In genomic region chr5:112276267-112276873, GRCm38 (mm10) we compare ENCODE assay signal across 7 mouse cellular contexts. TPM values are rescaled to one million over a fixed set of nuclear protein-coding genes. Genes with fewer than 3 reads are reported as not detected.
DNase-seq lines count a peak whose midpoint lies in the region; ATAC-seq and TF ChIP-seq lines count a peak whose summit lies in the region.

Gene Tpst2 (plus strand): TSS chr5:112276691.

- H3K4me2 ChIP-seq in intestine, postnatal 0 days (replicated peaks; ENCODE audit: low read depth), result peak within 1 kb of the TSS; percentile 92
- H3K4me2 ChIP-seq in midbrain, embryonic 12.5 days (replicated peaks), result peak within 1 kb of the TSS; percentile 92

- TF ChIP-seq POLR2A in small intestine, adult 2 months (IDR thresholded peaks at IDR 0.05; ENCODE audit: low read depth, low read length), result peak; percentile 87

- H3K27ac ChIP-seq in embryonic facial prominence, embryonic 10.5 days (replicated peaks), result peak within 1 kb of the TSS; percentile 88
- peak within 1 kb of the TSS; percentile 80 for H3K27ac ChIP-seq in intestine, postnatal 0 days (ENCODE audit: low read depth, low read length)
- H3K27ac ChIP-seq in midbrain, embryonic 12.5 days (replicated peaks), result peak within 1 kb of the TSS; percentile 72
- peak within 1 kb of the TSS; percentile 59 for H3K27ac ChIP-seq in small intestine, adult 2 months (ENCODE audit: insufficient read depth, low read depth, low read length)

- ATAC-seq in intestine, postnatal 0 days, result peak; percentile 96
- peak; percentile 94 for ATAC-seq in midbrain, embryonic 12.5 days (ENCODE audit: low FRiP score, low read depth)

- DNase-seq in adrenal gland, postnatal 10 days, result peak; percentile 100
- peak; percentile 100 for DNase-seq in embryonic facial prominence, embryonic 10.5 days (ENCODE audit: low spot score)
- DNase-seq in gonadal fat pad, adult 2 months (ENCODE audit: low read depth), result peak; percentile 55
- DNase-seq in left cerebral cortex, postnatal 4 days, result peak; percentile 100

- intact Hi-C loops in left cerebral cortex, postnatal 4 days (cut with DNase I), result no loop called here

- no peaks in the 10 kb centered on the region for H3K36me3 ChIP-seq in embryonic facial prominence, embryonic 10.5 days (replicated peaks)
- H3K36me3 ChIP-seq in intestine, postnatal 0 days (ENCODE audit: control insufficient read depth, insufficient read depth), result no peaks in the 10 kb centered on the region
- no peaks in the 10 kb centered on the region for H3K36me3 ChIP-seq in midbrain, embryonic 12.5 days
- H3K36me3 ChIP-seq in small intestine, adult 2 months (ENCODE audit: control insufficient read depth, insufficient read depth, low read length), result no peaks in the 10 kb centered on the region

- peak within 1 kb of the TSS; percentile 71 for H3K4me3 ChIP-seq in embryonic facial prominence, embryonic 10.5 days
- peak within 1 kb of the TSS; percentile 69 for H3K4me3 ChIP-seq in intestine, postnatal 0 days (ENCODE audit: low read depth, low read length)
- H3K4me3 ChIP-seq in midbrain, embryonic 12.5 days, result peak within 1 kb of the TSS; percentile 80
- H3K4me3 ChIP-seq in small intestine, adult 2 months (ENCODE audit: low read depth, low read length), result peak within 1 kb of the TSS; percentile 91

- under 1% methylated on average over 62 of the region's 62 CpGs for WGBS in embryonic facial prominence, embryonic 10.5 days
- under 1% methylated on average over 59 of the region's 62 CpGs for WGBS in intestine, postnatal 0 days
- under 1% methylated on average over 61 of the region's 62 CpGs for WGBS in midbrain, embryonic 12.5 days
- under 1% methylated on average over 62 of the region's 62 CpGs for WGBS in small intestine, adult 2 months

- peaks cover 68% of the 10 kb centered on the region for H3K4me1 ChIP-seq in embryonic facial prominence, embryonic 10.5 days
- peaks cover 6% of the 10 kb centered on the region; the same call in 1 of the 2 replicates for H3K4me1 ChIP-seq in intestine, postnatal 0 days (replicated peaks; ENCODE audit: control insufficient read depth, insufficient read depth, low read length)
- H3K4me1 ChIP-seq in midbrain, embryonic 12.5 days, result peaks cover 28% of the 10 kb centered on the region
- peaks cover 17% of the 10 kb centered on the region; the same call in 1 of the 2 replicates for H3K4me1 ChIP-seq in small intestine, adult 2 months (ENCODE audit: control insufficient read depth, insufficient read depth, insufficient read length, low read length)

- peak within 1 kb of the TSS; percentile 83 for H3K9ac ChIP-seq in intestine, postnatal 0 days (ENCODE audit: low read depth, low read length)
- H3K9ac ChIP-seq in midbrain, embryonic 12.5 days (replicated peaks), result peak within 1 kb of the TSS; percentile 76

- H3K9me3 ChIP-seq in embryonic facial prominence, embryonic 10.5 days, result no peaks in the 10 kb centered on the region
- H3K9me3 ChIP-seq in intestine, postnatal 0 days (ENCODE audit: control insufficient read depth), result no peaks in the 10 kb centered on the region
- no peaks in the 10 kb centered on the region for H3K9me3 ChIP-seq in midbrain, embryonic 12.5 days

- H3K27me3 ChIP-seq in embryonic facial prominence, embryonic 10.5 days (replicated peaks; ENCODE audit: low read depth, poor library complexity, severe bottlenecking), result peaks cover 18% of the 10 kb centered on the region
- peaks cover 6% of the 10 kb centered on the region; the same call in 1 of the 2 replicates for H3K27me3 ChIP-seq in intestine, postnatal 0 days (replicated peaks; ENCODE audit: control insufficient read depth, insufficient read depth, low read length)
- peaks cover 9% of the 10 kb centered on the region; the same call in 1 of the 2 replicates for H3K27me3 ChIP-seq in midbrain, embryonic 12.5 days
- no peaks in the 10 kb centered on the region for H3K27me3 ChIP-seq in small intestine, adult 2 months (ENCODE audit: control insufficient read depth, insufficient read depth, low read length)

- TF ChIP-seq CTCF in intestine, postnatal 0 days (IDR thresholded peaks at IDR 0.05; ENCODE audit: low read depth), result peak; percentile 46
- no peak for TF ChIP-seq CTCF in small intestine, adult 2 months (IDR thresholded peaks at IDR 0.05; ENCODE audit: extremely low read depth, insufficient read length, insufficient replicate concordance, low read depth, low read length)

RNA-seq across cellular contexts. Expression of gene Tpst2, which starts in this region (rescaled TPM):
- 100 to 1,000 TPM; 116 to 169 TPM for total RNA-seq in adrenal gland, postnatal 10 days (2021)
- polyA plus RNA-seq in embryonic facial prominence, embryonic 10.5 days (2016; fragmentation: Nextera tagmentation; extraction: Ambion mirVana), result 34.0 and 35.9 TPM in 2 replicates
- polyA plus RNA-seq in gonadal fat pad, adult 2 months (2012; rRNA removed), result 243 and 387 TPM in 2 replicates
- polyA plus RNA-seq in intestine, postnatal 0 days (2015; fragmentation: Nextera tagmentation; extraction: Ambion mirVana), result 45.3 and 48.4 TPM in 2 replicates
- 10 to 100 TPM; 25.5 to 28.8 TPM for total RNA-seq in left cerebral cortex, postnatal 4 days (2021)
- polyA plus RNA-seq in midbrain, embryonic 12.5 days (2016; fragmentation: Nextera tagmentation; extraction: Ambion mirVana), result 29.4 and 31.1 TPM in 2 replicates
- 29.8 and 35.4 TPM in 2 replicates for polyA plus RNA-seq in small intestine, adult 2 months (2012; rRNA removed)

Comparison
In these comparisons a context has a peak if more than half of its experiments do, and no peak if none do; other contexts are left out.
1. Peak in every context shown above with its lines: DNase-seq, ATAC-seq, H3K4me3 ChIP-seq and H3K27ac ChIP-seq.